Mouse (Mus musculus) layer of hippocampus, adult 2 months (tissue): ENCODE measurements at regions not wholly inside any gene's neighbourhood (a gene's known extent, or its start where the extent isn't known, plus 50 kb on each side); places are given as distances from the start of the nearest gene placed in this dataset.

ENCODE experiments used
- DNase-seq, 2 experiments: peaks; one replicate each; pipeline ENCODE4 v3.0.0; 2022; ENCODE audit warnings: low spot score in 2 of 2
- H3K27ac ChIP-seq: fragments of 200-600 bp; 2 replicates; pipeline ENCODE4 v1.8.1; 2022
- H3K4me3 ChIP-seq: fragments of 200-600 bp; 2 replicates; pipeline ENCODE4 v1.8.1; 2022; ENCODE audit warnings: mild to moderate bottlenecking
- CTCF ChIP-seq: fragments of 200-600 bp; conservative IDR thresholded peaks from 2 replicates; pipeline ENCODE4 v1.8.1; 2022; ENCODE audit warnings: antibody characterized with exemption, mild to moderate bottlenecking, moderate library complexity

DNA sequence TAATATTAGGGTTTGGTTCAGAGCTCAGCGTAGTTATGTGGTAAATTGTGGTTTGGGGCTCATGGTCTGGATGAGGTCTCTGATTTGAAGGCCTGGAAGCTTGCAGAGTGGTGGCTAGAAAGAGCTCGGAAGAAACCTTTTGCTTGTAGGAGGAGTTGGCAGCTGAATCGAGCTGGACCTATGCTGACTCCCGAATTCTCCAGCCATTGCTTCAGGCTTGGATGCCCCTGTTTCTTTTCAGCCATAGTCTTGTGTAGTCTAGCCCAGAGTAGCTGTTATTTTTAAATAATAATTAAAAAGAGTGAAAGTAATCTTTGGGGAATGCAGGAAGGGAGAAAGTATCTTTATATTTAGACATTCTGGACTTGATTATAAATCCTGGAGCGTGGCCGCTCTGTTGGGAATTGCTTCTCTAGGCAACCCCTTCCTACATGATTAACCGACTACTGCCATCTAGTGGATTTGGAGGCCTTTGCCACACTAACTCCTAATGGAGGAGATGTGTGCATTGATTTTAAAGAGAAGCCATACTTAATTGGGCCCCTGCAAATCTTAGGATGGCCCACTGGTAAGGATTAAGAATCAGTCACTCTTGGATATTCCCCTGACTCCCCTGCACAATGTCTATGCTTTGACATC lies 172.8 kb downstream of the Rpl10-ps3 start:
- peak; percentile 92 for TF ChIP-seq CTCF
- DNase-seq = peak; percentile 80 to 86
- peak overlapping the region; percentile 69 for H3K27ac ChIP-seq
- H3K4me3 ChIP-seq = peak overlapping the region; percentile 40

DNA sequence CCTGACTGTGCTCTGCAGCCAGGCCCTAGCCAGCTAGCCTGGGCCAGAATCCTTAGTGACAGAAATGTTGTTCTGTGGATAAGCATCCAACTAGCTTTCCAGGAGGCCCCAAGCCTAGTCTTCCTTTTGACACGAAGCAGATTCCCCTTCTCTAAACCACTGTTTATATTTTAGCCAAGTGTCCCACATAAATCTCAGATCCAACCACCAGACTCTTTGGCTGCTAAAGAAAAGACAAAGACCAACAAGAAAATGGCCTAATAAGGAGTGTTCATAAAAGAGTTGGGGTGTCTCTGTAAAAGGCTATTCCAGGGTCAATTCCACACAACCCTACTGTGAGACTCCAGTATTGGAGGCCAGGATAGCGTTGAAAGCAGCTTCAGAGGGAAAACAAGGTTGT lies 173.6 kb downstream of the Rpl10-ps3 start:
- H3K4me3 ChIP-seq = no peak overlapping the region
- no peak for TF ChIP-seq CTCF
- DNase-seq = no peak
- no peak overlapping the region for H3K27ac ChIP-seq

DNA sequence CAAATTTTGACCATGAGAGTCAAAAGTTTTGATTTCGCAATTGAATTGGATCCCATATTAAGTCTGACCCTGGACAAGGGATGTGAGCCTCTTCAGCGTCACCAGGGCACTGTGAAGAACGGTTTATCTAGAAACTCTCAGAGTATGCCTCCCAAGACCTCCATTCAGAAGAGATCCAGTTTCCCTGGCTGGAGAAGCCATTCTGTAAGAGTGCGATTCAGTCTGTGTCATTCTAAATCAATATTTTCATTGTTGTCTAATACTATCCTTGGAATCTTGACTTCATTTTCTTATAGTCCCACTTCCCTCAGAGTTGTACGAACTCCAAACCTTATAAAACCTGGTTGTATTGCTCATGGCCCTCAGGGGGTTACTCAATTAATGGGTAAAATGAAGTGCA lies 174.1 kb downstream of the Rpl10-ps3 start:
- no peak for TF ChIP-seq CTCF
- H3K4me3 ChIP-seq = no peak overlapping the region
- no peak overlapping the region for H3K27ac ChIP-seq
- DNase-seq = no peak

DNA sequence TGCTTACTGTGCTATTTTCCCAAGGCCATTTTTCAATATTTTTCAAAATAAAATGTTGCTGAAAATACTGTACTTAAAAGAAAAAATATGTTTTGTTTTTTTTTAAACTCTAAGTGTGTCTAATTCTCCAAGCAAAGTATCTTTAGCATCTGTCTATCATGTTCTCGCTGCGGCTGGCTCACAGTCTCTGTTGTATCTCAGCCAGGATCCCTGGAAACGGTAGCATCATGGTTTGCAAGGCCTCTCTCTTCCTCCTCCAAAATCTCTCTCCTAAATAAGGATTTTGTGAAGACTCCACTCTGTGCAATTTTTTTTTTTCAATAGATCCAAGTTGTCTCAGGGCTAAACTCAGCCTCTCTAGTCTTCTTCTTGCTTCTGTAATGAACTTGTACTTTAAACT lies 190.2 kb downstream of the Rpl10-ps3 start:
- Histone ChIP-seq H3K4me3 (no peak overlapping the region), H3K27ac (no peak overlapping the region)
- TF ChIP-seq CTCF = no peak
- peak in 1 of 2 experiments; percentile 33 for DNase-seq

DNA sequence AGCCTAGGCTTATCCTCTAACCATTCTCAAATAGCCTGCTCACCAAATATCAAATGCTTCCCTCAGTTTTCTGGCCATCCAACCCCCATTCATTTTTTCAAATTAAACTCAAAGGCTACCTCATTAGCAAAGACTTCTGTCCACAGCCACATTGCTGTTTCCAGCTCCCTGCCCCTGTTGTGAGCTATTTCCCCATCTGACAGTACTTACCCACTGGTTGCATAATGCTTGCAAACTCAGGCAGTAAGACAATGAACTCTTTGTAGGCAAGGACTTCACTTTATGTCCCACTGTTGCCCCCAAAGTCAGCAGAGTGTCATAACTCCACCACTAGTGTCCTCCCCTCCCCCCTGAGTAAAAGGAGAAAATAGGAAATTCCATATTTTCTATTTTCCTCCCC lies 194.7 kb downstream of the Rpl10-ps3 start:
- no peak for DNase-seq
- no peak overlapping the region for H3K4me3 ChIP-seq
- H3K27ac ChIP-seq = no peak overlapping the region
- no peak for TF ChIP-seq CTCF

DNA sequence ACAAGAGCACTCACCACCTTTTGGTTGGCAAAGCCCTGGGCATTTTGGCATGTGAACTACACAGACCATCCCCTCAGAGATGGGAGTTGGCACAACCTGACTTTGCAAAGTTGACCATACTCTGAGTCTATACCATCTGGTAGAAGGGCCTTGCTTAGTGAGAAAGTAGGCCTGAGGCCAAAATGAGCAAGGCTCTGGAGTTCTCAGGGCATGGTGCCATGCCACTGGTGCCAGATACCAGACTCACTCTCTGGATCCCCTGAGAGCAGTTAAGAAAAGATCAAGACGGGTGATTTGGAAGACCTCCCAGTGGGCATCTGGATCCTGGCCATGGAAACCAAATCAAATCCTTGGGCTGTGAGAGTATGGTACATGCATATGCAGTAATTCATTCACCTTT lies 202.0 kb downstream of the Rpl10-ps3 start:
- DNase-seq = no peak
- TF ChIP-seq CTCF = no peak
- H3K27ac ChIP-seq = no peak overlapping the region
- no peak overlapping the region for H3K4me3 ChIP-seq

DNA sequence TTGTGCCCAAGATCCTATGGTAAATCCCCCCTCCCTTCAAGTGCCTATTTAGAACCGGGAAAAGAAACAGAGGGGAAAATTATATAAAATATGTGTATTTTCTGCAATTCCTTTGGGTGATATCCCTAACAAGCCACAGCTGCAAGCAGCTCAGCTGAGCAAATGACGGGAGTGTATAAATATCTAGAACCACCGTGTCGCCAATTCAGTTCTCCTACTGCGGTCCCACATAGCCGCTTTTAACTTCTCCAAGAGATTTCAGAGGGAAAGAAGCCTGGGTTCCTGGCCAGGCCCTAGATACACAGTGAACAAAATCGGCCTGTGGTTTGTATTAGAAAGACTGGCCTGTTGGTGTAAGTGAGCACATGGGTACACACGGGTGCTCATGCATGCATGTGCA lies 202.7 kb downstream of the Rpl10-ps3 start:
- no peak for TF ChIP-seq CTCF
- no peak overlapping the region for H3K4me3 ChIP-seq
- no peak overlapping the region for H3K27ac ChIP-seq
- no peak for DNase-seq

DNA sequence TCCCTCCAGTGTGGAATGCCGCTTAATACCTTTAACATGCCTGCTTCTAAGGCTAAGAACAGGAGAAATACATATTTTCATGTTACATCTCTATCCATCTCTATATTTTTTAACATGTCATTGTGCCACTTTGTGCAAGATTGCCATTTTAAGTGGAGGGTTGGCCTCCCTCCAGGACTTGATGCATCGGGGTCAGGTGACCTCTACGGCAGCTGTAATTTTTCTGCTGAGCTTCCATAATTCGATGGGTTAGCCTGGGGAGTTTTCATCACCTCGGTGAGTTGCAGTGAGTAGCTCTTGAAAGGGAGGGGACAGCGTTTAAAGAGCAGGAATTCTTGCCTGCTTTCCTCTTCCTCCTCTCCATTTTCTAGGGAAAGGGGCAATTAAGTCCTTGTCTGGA lies 203.6 kb downstream of the Rpl10-ps3 start:
- no peak overlapping the region for H3K27ac ChIP-seq
- no peak for TF ChIP-seq CTCF
- DNase-seq = no peak
- H3K4me3 ChIP-seq = no peak overlapping the region

DNA sequence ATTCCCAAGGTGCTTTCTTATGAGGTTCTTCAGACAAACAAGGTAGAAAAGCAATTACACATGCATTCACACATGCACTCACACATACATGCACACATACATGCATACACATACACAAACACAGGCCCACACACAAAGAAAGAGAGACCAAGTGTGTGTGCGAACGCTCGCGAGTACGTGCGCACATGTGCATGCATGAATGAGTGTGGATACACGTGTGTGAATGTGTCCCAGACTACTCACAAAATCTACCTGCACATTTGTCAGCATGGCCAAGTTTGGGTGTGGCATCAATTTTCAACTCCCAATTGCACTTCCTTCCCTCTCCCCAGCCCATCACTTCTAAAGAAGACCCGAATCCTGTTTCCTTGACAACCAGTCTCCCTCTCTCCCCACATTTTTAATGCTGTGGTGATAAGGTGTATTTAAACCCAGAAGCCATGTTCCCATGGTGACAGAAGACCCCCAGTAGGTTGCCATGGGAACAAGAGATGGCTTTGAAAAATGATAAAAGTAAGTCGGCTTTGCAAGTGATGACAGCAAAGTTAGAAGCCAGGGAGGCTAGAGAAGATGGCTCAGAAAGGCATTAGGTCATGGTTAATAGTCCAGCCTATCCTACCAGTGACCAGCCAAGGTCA lies 206.3 kb downstream of the Rpl10-ps3 start:
- H3K27ac ChIP-seq = no peak overlapping the region
- H3K4me3 ChIP-seq = no peak overlapping the region
- no peak for TF ChIP-seq CTCF
- DNase-seq = no peak

DNA sequence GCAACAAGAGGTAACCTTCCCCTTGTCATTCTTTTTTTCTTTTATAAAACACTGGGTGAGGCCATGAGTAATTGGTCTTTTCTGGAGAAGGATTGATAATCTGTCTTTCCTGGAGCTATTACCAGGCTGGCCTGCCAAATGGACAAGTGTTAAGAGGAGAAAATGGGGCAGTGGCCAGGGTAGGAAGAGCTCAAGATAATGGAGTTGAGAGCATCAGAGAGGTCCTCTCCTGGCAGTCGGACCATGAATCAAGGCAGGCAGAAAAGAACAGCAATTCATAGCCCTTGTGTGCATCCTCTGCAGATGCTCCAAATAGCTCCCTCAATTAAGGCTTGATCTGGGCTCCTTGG lies 208.2 kb downstream of the Rpl10-ps3 start:
- DNase-seq = no peak
- no peak overlapping the region for H3K27ac ChIP-seq
- TF ChIP-seq CTCF = no peak
- H3K4me3 ChIP-seq = no peak overlapping the region

DNA sequence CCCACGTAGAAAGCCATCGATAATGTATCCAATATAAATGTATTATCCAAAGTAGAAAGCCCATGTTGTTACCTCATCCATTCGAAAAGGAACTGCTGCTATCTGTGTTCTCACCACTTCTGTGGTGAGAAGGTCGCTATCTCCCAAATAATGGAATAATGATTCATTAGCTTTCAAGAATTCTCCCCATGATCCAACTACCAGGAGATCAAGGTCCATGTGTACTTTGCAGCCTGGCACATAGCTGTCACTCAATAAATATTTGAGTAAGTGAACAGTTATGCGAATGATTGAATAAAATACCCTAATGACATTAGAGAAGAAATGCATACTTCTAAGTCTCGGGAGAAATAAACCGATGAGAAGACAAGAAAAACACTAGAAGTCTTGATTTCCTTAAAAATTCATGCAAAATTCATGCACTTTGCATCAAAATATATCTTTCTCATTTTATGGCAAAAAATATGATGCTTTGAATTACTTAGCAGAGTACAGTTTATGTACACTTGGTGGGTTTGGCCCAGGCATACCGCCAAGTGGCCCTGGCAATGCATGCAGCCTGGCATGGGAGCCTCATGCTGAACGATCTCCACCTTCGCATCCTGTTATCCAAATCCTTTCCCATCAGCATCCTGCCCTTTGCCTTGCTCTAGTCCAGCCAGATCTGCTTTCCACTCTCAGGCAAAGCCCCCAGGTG lies 208.7 kb downstream of the Rpl10-ps3 start:
- H3K4me3 ChIP-seq = no peak overlapping the region
- no peak for DNase-seq
- TF ChIP-seq CTCF = no peak
- H3K27ac ChIP-seq = no peak overlapping the region

DNA sequence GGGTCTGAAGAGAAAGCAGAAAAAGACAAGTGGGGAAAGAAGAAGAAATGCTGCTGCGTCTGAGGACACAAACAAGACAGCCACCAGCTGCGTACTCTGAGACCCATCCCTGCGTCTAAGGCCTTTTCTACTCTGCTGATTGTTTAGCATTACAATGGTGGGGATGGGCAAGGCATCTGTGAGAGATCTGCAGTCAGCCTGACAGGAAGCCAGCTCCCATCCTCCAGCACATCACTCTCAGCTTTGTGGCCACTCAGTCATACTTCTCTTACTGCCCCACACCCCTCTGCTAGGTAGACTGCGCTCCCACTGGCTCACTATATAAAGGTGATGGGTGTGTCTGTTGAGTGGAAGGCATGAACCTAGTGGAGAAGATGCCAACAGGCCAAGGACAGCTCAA lies 220.5 kb downstream of the Rpl10-ps3 start:
- no peak for DNase-seq
- Histone ChIP-seq H3K4me3 (no peak overlapping the region), H3K27ac (no peak overlapping the region)
- no peak for TF ChIP-seq CTCF

DNA sequence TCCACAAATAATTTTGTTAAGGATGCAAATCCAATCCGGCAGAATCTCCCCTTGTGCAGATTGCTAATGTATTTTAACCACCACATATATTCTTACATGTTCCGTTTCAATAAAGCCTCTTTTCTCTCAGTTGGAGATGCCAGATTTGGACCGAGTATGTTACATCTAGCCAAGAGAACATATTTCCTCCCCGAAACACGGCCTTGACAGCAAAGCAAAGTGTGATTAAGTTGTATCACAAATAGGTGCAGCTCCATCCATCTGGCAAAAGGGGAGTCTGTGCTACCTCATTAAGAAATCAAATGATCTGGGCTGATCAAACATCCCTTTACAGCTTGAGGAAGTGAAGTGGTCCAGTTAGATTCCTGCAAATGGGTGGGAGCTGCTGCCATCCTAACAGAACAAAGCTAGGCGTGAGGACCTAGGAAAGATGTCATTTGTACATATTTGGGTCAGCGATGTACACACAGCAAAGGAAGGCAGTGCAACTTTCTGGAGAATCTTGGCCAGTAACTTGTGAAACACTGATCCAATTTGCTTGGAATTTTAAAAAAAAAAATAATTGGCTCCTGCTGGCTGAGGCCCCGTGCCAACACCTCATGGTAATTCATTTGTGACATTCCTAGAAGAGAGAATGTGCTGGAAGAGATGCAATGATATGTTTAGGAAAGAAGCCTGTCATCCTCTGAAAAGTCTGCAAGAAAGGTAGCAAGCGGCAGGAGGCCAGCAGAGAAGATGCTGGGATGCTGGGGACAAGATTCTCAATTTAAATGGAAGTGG lies 223.8 kb downstream of the Rpl10-ps3 start:
- DNase-seq = peak in 1 of 2 experiments; percentile 23
- TF ChIP-seq CTCF = no peak
- H3K27ac ChIP-seq = no peak overlapping the region
- no peak overlapping the region for H3K4me3 ChIP-seq

DNA sequence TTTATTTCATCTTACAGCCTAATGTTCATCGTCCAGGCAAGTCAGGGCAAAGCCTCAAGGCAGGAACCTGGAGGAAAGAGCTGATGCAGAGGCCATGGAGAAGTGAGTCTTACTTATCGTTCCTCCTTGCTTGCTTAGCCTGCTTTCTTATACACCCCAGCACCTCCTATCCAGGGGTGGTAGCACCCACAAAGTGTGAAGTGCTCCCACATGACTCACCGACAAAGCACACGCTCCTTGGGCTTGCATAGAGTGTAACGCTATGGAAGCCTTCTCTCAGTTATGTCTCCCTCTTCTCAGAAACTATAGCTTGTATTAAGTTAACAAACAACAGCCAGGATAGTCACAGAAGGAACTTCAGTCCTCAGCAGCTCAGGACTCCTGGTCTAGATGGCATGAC lies 225.4 kb downstream of the Rpl10-ps3 start:
- Histone ChIP-seq H3K27ac (peak overlapping the region; percentile 23; the same call in 1 of the 2 replicates), H3K4me3 (no peak overlapping the region)
- no peak for TF ChIP-seq CTCF
- no peak for DNase-seq
